Mouse (Mus musculus): ENCODE measurements around the gene Eci2. TPM values are rescaled to one million over a fixed set of nuclear protein-coding genes. Genes with fewer than 3 reads are reported as not detected.
A peak's percentile ranks its signal among the peaks of the same experiment; 100 is the strongest.

Eci2 gene
- total and polyA plus RNA-seq, 2 experiments from 2014 or later: 102 to 103 TPM

DNA sequence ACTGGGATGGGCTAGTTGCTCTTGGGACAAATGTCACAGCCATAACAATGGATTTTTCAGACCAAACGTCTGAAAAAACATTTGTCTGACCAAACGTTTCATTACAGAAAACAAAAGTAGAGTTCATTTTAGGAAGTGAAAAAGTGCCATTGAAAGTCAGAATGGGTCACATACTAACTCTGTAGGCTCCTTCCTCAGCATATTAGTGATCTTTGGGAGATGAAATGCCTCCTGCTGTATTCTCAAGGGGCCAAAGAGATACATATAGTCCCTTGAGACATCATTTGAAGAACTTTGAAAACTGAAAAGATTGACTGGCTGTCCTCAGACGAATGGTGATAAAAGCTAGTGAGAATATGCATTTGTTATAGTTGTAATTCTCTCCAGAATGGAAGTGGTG lies 6.5 kb downstream of the Eci2 start:
- no peak for ATAC-seq
- H3K27me3 ChIP-seq (ENCODE audit: insufficient read depth, low read length): no peaks in the 10 kb centered on the region
- H3K9me3 ChIP-seq (ENCODE audit: low read length): no peaks in the 10 kb centered on the region
- no peak for TF ChIP-seq CTCF (IDR thresholded peaks at IDR 0.05; ENCODE audit: low read depth)
- no peak overlapping the region for H3K9ac ChIP-seq
- H3K36me3 ChIP-seq (ENCODE audit: insufficient read depth): no peaks in the 10 kb centered on the region
- DNase-seq: no peak
- WGBS: 74% methylated on average over 3 of the region's 3 CpGs
- H3K27ac ChIP-seq (ENCODE audit: low read depth, low read length): no peak overlapping the region
- no peak overlapping the region for H3K4me3 ChIP-seq (ENCODE audit: low read depth, low read length)
- H3K4me2 ChIP-seq (ENCODE audit: low read depth): no peak overlapping the region
- no peaks in the 10 kb centered on the region for H3K4me1 ChIP-seq (ENCODE audit: insufficient read depth)

- Histone ChIP-seq H3K9ac (no peak overlapping the region), H3K4me3 (ENCODE audit: low read depth, low read length) (no peak overlapping the region), H3K4me2 (ENCODE audit: low read depth) (no peak overlapping the region), H3K27me3 (ENCODE audit: insufficient read depth, low read length) (no peaks in the 10 kb centered on the region), H3K4me1 (ENCODE audit: insufficient read depth) (no peaks in the 10 kb centered on the region), H3K9me3 (ENCODE audit: low read length) (no peaks in the 10 kb centered on the region), H3K36me3 (ENCODE audit: insufficient read depth) (no peaks in the 10 kb centered on the region), H3K27ac (ENCODE audit: low read depth, low read length) (no peak overlapping the region)
- no peak for DNase-seq
- ATAC-seq: no peak
- no peak for TF ChIP-seq CTCF (IDR thresholded peaks at IDR 0.05; ENCODE audit: low read depth)
- WGBS: 75% methylated on average over 7 of the region's 7 CpGs
Observed at GRCm38 (mm10) chr13:35018866-35019536, 7.9 kb downstream of the Eci2 start.

DNA sequence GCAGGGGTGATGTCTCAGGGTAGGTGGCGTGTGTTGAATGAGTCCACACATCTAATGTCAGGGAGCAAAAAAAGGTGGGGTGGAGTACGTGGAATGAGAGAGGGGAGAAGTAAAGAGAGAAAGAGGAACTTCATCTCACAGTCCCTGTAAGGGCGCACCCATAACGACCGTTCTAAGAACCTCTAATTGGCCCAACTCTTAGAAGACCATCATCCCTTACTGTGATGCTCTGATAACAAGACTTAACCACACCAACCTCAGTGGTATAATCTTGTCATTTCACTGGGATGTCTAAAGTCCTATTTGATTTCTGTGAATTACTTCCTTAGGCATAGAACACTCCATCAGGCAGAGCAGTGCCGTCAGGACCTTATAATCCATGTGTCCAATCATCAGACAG lies 9.5 kb downstream of the Eci2 start:
- H3K27ac ChIP-seq (ENCODE audit: low read depth, low read length): no peak overlapping the region
- no peak overlapping the region for H3K4me3 ChIP-seq (ENCODE audit: low read depth, low read length)
- H3K36me3 ChIP-seq (ENCODE audit: insufficient read depth): no peaks in the 10 kb centered on the region
- no peaks in the 10 kb centered on the region for H3K27me3 ChIP-seq (ENCODE audit: insufficient read depth, low read length)
- DNase-seq (no peak), ATAC-seq (no peak)
- H3K9me3 ChIP-seq (ENCODE audit: low read length): no peaks in the 10 kb centered on the region
- 83% methylated on average over 6 of the region's 6 CpGs for WGBS
- no peaks in the 10 kb centered on the region for H3K4me1 ChIP-seq (ENCODE audit: insufficient read depth)
- no peak for TF ChIP-seq CTCF (IDR thresholded peaks at IDR 0.05; ENCODE audit: low read depth)
- H3K4me2 ChIP-seq (ENCODE audit: low read depth): no peak overlapping the region
- H3K9ac ChIP-seq: no peak overlapping the region

- DNase-seq: no peak
- H3K4me2 ChIP-seq (ENCODE audit: low read depth): no peak overlapping the region
- no peaks in the 10 kb centered on the region for H3K36me3 ChIP-seq (ENCODE audit: insufficient read depth)
- 97% methylated on average over 1 of the region's 1 CpGs for WGBS
- H3K4me3 ChIP-seq (ENCODE audit: low read depth, low read length): no peak overlapping the region
- H3K4me1 ChIP-seq (ENCODE audit: insufficient read depth): no peaks in the 10 kb centered on the region
- no peaks in the 10 kb centered on the region for H3K9me3 ChIP-seq (ENCODE audit: low read length)
- ATAC-seq: no peak
- no peak for TF ChIP-seq CTCF (IDR thresholded peaks at IDR 0.05; ENCODE audit: low read depth)
- no peaks in the 10 kb centered on the region for H3K27me3 ChIP-seq (ENCODE audit: insufficient read depth, low read length)
- H3K9ac ChIP-seq: no peak overlapping the region
- no peak overlapping the region for H3K27ac ChIP-seq (ENCODE audit: low read depth, low read length)
Observed at GRCm38 (mm10) chr13:35016067-35016466, 10.8 kb downstream of the Eci2 start.

- Histone ChIP-seq H3K4me1 (ENCODE audit: insufficient read depth) (peaks cover 8% of the 10 kb centered on the region; the same call in 1 of the 2 replicates), H3K27me3 (ENCODE audit: insufficient read depth, low read length) (no peaks in the 10 kb centered on the region), H3K4me2 (ENCODE audit: low read depth) (no peak overlapping the region), H3K9me3 (ENCODE audit: low read length) (no peaks in the 10 kb centered on the region), H3K9ac (no peak overlapping the region), H3K27ac (ENCODE audit: low read depth, low read length) (no peak overlapping the region), H3K36me3 (ENCODE audit: insufficient read depth) (no peaks in the 10 kb centered on the region), H3K4me3 (ENCODE audit: low read depth, low read length) (no peak overlapping the region)
- WGBS: 61% methylated on average over 2 of the region's 2 CpGs
- no peak for ATAC-seq
- DNase-seq: peak; percentile 2
- TF ChIP-seq CTCF (IDR thresholded peaks at IDR 0.05; ENCODE audit: low read depth): no peak
Observed at GRCm38 (mm10) chr13:34995925-34996324, 31.0 kb downstream of the Eci2 start.

DNA sequence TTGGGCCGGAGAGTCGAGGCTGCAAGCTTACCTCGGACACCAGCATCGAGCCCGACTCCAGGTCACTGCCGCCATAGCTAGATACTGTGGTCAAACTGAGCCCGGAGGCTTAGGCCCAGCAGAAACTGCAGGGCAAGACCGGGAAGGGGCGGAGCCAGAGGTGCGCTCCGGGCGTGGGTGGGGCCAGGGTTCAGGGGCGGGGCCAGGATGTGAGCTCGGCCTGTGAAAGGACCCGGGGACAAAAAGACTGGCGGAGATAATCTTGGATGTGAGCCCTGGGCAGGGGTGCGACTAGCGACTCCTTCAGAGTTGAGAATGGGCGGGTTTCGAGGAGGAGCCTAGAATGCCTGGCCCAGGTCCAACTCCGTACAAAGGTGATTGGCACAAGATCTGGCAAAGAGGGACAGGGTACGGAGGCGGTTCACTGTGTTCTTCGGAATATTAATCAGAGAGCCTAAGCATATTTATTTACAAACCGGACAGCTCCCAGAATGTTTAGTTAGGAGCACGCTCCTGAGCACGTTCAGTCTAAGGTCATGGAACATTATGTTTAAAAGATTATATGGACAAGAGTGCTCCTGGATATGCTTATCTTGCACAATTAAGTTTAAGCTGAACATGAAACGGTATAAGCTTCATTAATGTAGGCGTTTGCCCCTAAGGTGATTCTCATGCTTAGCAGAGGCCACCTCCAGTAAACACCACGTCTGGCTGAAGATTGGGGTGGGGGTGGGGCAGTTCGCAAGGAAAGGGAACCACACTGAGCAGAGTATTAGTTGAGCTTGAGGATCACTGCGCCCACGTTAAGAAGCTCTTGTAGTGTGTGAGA lies 32.7 kb downstream of the Eci2 start:
- peaks cover 8% of the 10 kb centered on the region; the same call in 1 of the 2 replicates for H3K36me3 ChIP-seq (ENCODE audit: insufficient read depth)
- ATAC-seq: peak; percentile 95
- H3K9ac ChIP-seq: peak overlapping the region; percentile 74
- H3K4me3 ChIP-seq (ENCODE audit: low read depth, low read length): peak overlapping the region; percentile 57
- peak overlapping the region; percentile 62 for H3K27ac ChIP-seq (ENCODE audit: low read depth, low read length)
- H3K4me2 ChIP-seq (ENCODE audit: low read depth): peak overlapping the region; percentile 76
- no peaks in the 10 kb centered on the region for H3K9me3 ChIP-seq (ENCODE audit: low read length)
- TF ChIP-seq CTCF (IDR thresholded peaks at IDR 0.05; ENCODE audit: low read depth): no peak
- WGBS: 1% methylated on average over 33 of the region's 33 CpGs
- no peaks in the 10 kb centered on the region for H3K27me3 ChIP-seq (ENCODE audit: insufficient read depth, low read length)
- H3K4me1 ChIP-seq (ENCODE audit: insufficient read depth): peaks cover 8% of the 10 kb centered on the region; the same call in 1 of the 2 replicates
- peak; percentile 91 for DNase-seq

GRCm38 (mm10) chr13:34993595-34993982 lies 33.3 kb downstream of the Eci2 start:
- Histone ChIP-seq H3K4me3 (ENCODE audit: low read depth, low read length) (peak overlapping the region; percentile 57), H3K27me3 (ENCODE audit: insufficient read depth, low read length) (no peaks in the 10 kb centered on the region), H3K9ac (peak overlapping the region; percentile 74), H3K4me1 (ENCODE audit: insufficient read depth) (peaks cover 8% of the 10 kb centered on the region; the same call in 1 of the 2 replicates), H3K9me3 (ENCODE audit: low read length) (no peaks in the 10 kb centered on the region), H3K36me3 (ENCODE audit: insufficient read depth) (peaks cover 12% of the 10 kb centered on the region), H3K27ac (ENCODE audit: low read depth, low read length) (peak overlapping the region; percentile 62), H3K4me2 (ENCODE audit: low read depth) (peak overlapping the region; percentile 76)
- under 1% methylated on average over 22 of the region's 22 CpGs for WGBS
- no peak for TF ChIP-seq CTCF (IDR thresholded peaks at IDR 0.05; ENCODE audit: low read depth)
- DNase-seq (no peak), ATAC-seq (peak; percentile 50)

Measured in forebrain, postnatal 0 days (tissue).